Mouse (Mus musculus) induced T-regulatory cell, adult 2 months (primary cell): ENCODE results near the gene Psme1.

ENCODE experiments used
- DNase-seq: peaks from one replicate; pipeline ENCODE4 v3.0.0-alpha.2; 2012; ENCODE audit warnings: low read depth

Gene Psme1

DNA sequence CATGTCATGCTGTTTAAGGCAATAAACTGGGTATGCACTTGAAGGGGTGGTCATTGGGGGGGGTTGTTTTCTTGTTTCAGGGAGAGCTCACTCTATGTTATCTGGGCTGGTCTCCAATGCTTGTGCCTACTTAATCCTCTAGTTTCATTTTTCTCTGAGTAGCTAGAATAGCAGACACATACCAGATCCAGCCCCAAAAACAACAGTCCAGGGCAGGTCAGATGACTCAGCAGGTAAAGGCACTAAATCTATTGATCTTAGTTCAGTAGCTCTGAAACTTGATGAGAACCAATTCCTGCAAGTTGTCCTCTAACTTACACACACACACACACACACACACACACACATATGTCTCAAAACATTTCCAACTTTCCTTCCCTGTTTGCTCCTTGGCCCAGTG is 6.2 kb upstream of the Psme1 start:
- no peak for DNase-seq

DNA sequence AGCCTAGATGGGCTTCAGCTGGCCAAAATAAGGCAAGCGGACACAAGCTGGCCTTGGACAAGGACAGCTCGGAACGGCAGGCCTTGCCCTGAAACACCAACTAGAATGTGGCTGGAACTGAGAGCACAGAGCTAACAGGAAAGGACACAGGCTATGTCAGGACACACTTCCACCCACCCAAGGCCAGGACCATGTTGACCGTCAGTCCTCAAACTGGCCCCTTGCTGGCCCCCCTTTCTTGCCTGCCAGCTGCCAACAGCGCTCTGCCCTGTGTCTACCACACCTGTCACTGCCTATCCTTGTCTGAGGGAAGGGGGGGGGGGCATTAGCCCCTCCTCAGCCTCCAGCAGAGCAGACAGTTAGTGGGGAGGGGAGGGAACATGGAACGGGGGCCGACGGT is 2.6 kb upstream of the Psme1 start, which contains the start of gene Fitm1:
TSS of gene Fitm1 (plus strand) at position 316 of the 400 bp plus-strand sequence.
- DNase-seq, result no peak

DNA sequence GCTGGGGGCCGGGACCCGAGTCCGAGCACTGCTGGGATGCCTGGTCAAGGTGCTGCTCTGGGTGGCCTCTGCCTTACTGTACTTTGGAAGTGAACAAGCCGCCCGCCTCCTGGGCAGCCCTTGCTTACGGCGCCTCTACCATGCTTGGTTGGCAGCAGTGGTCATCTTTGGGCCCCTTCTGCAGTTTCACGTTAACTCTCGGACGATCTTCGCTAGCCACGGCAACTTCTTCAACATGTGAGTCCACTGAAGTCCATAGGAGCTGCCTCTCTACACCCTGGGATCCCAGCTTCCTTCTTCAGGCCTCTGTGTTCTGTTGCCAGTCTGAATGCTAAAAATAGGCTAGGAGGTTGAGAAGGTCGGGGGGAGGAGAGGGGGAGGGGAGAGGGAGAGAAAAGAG is 2.2 kb upstream of the Psme1 start:
- no peak for DNase-seq

DNA sequence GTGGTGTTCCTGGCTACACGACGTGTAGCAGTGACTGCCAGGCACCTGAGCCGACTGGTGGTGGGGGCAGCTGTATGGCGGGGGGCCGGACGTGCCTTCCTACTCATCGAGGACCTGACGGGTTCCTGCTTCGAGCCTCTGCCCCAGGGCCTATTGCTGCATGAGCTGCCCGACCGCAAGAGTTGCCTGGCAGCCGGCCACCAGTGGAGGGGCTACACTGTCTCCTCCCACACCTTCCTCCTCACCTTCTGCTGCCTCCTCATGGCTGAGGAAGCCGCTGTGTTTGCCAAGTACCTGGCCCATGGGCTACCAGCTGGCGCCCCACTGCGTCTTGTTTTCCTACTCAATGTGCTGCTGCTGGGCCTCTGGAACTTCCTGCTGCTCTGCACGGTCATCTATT is 1.5 kb upstream of the Psme1 start:
- DNase-seq, result no peak

DNA sequence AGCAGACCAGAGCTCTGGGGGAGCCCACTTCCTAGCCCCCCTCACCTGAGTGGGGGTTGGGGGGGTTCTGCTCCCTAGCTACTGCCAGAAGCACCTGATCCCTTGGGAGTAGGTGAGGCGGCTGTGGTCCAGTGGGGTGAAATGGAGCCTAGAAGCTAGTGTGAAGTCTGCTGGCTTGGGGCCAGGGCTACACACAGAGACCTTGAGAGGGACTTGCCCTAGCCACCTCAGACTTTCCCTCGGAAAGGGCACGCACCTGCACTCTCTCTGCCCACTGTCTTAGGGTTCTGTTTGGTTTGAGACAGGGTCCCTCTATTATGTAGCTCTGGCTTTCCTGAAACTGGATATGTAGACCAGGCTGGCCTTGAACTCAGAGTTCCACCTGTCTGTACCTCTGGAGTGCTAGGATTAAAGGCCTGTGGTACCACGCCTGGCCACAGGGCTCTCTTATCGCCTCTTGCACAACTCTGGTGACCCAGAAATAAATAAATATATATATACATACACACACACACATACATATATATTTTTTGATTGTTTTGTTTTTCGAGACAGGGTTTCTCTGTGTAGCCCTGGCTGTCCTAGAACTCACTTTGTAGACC is 846 bp downstream of the Psme1 start:
- DNase-seq, result peak; percentile 76

DNA sequence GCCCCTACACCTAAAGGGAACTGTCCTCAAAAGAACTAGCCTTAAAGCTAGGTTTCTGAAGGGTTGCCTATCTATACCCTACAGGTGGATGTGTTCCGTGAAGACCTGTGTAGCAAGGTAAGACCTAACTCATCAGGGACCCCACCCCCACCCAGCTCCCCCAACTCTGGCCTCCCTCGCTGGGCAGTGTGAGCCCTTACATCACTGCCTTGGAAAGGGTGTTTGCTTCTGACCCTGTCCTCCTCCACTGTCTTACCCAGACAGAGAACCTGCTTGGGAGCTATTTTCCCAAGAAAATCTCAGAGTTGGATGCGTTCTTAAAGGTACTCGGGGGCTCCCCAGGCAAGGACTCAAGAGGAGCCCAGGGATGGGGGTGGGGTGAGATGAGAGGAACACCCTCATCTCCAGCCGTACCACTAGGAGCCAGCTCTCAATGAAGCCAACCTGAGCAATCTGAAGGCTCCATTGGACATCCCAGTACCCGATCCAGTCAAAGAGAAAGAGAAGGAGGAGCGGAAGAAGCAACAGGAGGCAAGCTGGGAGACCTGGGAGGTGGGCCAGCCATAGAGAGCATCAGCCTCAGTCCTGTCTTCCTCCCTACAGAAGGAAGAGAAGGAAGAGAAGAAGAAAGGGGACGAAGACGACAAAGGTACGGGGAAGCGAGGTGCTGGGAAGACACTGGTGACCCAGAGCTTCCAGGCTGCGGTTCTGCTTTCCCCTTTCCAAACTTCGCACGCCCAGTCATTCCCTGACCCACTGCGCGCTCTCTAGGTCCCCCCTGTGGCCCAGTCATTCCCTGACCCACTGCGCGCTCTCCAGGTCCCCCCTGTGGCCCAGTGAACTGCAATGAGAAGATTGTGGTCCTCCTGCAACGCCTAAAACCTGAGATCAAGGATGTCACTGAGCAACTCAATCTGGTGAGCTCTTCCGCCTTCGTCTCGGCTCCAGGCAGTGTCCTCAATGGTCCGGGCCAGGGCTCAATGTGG is 1.9 kb downstream of the Psme1 start:
- DNase-seq, result no peak

DNA sequence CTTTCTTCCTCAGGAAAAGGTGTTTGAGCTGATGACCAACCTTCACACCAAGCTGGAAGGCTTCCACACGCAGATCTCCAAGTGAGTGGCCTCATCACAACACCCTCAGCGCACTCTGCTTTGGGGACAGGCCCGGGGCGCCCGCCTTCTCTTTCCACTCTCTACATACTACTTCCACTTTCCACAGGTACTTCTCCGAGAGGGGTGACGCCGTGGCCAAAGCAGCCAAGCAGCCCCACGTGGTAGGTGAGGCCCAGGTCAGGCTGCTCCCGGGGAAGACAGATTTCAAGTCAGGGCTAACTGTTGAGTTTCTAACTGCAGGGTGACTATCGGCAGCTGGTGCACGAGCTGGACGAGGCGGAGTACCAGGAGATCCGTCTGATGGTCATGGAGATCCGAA is 2.8 kb downstream of the Psme1 start:
- no peak for DNase-seq

DNA sequence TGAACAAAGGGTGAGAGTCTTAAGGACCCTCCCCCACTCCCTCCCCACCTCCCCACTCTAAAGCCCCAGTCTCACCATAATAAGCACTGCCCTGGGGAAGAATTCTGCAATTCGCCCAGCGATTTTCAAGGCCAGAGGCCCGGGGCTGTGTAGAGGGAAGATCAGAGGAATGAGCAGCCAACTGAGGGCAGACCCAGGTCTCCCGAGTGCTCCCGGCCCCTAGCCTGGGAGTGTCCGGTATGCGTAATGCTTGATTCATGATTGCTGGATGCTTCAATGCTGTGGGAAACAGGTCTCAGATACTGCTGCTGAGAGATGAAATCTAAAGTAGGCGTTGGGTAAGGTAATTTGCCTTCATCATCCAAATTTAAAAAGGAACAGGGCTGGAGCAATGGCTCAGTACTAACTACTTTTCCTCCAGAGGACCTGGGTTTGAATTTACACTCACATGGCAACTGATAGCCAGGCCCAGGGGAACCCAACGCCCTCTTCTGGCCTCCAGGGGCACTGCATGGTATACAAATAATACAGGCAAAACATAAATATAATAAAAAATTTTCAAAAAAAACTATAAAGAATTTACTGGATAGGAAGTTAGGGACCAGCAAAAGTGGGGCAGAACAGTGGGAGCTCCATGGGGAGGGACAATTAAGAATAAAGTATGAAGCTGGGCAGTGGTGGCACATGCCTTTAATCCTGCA is 4.2 kb downstream of the Psme1 start:
- DNase-seq, result peak; percentile 63

DNA sequence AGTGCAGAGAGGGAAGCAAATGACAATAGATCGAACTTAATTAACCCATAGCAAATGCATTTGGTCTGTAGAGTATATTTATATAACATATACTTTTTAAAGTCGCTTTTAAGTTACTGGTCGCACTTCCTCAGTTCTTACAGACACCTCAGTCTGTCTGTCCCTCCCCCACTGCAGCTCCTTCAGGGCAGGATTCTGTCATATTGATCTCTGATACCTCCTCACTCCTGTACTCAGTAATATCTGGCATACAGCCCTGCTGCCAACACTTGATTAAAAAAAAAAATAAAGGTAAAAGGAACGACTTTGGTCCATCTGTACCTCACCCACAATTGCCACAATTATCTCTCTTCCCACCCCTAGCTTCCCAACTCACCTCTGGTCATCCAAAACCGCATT is 6.4 kb downstream of the Psme1 start:
- DNase-seq, result no peak

DNA sequence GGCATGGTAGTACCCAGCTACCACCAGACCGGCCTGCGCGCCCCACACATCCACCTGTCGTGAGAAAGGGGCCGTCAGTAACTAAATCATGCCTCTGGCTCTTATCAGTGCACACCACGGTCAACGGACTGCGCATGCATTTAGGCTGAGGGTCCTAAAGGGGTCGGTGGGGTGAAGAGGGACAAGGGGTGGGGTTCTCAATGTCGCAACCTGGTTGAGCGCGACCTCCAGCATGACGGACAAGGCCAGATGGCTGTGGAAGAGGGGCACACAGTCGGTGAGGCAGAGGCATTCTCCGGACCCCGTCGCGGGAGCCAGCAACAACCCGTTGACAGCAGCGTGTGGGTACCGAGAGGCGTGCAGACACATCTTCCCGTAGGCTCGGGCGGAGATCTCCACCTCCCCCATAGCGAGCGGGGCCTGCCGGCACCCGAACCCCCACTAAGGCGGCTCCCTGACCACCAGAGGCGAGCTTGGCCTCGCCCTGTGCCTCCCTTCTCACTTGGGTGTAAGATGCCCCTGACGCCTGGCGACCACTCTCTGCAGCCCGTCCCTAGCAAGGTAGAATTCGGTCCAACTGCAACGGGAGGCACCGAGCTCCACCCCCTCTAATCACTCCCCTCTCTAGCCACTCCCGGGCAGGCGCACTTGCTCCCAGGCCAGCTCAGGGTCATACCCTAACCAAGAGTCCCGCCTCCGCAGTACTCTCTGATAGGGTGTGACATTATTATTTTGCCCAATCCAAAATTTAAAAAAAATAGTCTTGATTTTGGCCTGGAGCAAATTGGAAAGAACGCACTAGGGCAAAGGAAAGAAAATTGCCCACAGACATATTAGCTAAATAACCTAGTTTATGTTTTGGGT is 7.0 kb downstream of the Psme1 start, which contains the start of gene Emc9:
TSS of gene Emc9 (minus strand) at position 601 of the 864 bp plus-strand sequence.
- peak; percentile 89 for DNase-seq

DNA sequence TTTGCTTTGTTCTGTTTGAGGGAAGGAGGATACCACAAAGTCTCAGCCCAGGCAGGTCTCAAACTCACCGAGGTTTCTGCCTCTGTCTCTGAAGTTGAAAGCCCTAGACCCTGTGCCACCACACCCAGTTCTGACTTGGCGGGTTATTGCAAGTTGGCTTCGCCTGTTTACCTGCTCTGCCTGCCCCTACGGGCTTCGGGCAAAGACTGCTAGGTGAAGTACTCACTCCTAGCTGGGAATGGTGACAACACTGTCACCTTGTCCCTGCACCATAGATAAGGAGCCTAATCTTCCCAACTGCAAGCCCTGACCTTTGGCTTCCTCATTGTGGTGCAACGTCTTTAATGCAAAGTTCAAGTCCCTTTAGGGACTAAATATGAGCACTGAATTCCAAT is 7.6 kb downstream of the Psme1 start:
- no peak for DNase-seq

DNA sequence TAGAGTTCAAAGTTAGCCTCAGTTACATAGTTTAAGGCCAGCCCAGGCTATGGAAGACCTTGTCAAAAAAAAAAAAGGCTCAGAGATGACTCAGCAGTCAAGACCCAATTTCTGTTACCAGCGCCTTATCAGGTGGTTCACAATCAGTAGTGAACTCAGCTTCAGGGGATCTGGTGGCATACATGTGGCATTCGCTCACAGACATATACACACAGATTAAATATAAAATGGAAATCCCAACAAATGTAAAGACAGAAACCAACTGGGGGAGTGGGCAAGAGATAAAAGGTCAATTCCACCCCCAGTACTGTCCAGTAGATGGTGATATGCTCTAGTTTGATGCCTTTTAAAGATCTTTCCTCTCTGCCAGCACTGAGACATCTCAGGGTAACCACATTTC is 8.2 kb downstream of the Psme1 start:
- peak; percentile 75 for DNase-seq

DNA sequence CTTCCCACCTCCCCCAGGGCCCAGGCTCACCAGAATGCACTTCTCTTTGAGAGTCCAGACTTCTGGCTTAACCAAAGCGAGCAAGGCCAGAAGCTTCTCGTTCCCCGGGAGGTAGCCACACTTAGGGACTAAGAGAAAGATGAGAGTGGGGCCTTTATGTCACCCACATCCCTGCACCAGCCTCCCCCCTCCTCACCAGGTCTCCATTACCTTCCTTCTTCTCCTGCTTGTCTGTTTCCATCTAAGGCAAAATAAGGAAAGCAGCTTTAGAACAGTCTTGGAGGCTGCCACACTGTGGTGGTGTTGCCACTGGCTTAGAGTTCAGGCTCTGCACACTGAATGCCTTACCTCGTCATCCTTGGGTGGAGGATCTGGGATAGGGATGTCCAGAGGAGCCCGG is 11.3 kb downstream of the Psme1 start:
- DNase-seq, result no peak

DNA sequence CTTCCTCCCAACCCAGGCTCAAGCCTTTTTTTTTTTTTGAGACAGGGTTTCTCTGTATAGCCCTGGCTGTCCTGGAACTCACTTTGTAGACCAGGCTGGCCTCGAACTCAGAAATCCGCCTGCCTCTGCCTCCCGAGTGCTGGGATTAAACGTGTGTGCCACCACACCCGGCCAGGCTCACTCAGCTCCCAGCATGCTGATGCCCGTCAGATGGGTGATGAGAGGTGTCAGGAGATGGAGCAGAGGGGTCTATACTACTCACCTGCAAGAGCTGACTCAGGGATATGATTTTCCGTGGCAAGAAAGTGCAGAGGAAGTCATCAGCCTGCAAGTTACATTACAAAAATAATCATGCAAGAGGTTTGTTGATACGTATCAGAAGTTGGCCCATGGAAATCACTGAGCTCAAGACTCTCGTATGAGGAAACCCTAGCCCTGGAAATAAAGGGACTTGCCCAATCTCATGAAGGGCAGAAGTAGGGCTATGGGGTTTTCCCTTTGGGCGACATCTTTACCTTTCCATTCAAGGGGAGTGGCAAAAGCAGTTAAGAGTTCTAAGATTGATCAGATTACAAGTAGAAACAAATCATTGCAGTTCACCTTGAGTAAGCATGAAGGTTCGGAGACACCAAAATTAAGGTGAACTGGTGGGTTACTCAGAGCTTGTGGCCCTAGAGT is 12.0 kb downstream of the Psme1 start:
- peak; percentile 92 for DNase-seq

DNA sequence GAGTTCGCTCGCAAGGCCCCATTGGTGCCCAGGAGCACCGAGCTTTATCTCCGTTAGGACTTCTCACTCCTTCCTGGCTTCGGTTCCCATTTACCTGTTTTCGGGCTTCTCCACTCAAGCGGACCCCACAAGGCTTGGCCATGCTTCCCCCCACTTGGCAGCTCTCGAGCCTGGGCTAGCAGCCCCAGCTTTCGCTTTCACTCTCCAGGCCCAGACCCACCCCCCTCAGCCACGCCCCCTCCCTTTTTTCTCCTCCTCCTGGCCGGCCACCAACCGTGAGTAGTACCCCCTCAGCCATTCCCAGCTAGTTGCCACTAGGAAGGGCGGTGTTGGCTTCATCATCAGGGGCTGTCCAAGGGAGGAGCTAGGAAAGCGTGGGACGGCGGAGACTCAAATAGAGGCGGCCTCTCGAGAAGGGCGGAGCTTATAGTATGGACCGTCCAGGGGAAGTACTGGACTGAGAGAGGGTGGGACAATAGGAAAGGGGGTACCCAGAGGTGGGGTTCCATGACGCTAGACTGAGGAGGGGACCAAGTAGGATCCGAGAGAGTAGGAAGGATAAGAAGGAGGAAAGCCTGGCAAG is 12.9 kb downstream of the Psme1 start, which contains the start of gene Psme2:
TSS of gene Psme2 (minus strand) at position 366 of the 583 bp plus-strand sequence.
- peak; percentile 97 for DNase-seq

DNA sequence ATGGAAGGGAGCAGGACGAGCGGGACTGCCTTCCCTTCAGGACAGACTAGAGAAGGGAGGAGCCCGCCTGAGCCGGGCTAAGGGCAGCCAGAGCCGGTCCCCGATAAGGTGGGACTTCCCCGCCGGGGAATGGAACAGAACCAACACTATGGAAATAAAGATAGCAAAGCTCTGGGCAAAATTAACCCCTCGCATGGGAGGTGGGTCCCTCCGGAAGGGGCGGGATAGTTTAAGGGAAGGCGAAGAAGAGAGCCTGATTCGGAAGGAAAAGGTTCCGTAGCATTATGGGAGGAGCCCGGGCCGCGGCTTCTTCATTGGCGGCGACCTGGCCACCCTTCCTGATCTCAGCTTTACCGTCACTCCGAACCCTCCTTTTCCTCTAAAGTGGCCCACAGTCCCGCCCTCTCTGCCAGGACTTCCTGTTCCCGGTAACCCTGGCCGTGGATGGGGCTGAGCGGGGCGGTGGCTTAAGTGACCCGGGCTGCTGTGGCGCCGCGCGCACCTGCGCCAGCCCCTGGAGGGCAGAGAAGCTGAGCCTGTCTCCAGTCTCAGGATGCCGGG is 13.5 kb downstream of the Psme1 start, which contains the start of gene Rnf31:
TSS of gene Rnf31 (plus strand) at position 378 of the 561 bp plus-strand sequence.
- peak; percentile 97 for DNase-seq

DNA sequence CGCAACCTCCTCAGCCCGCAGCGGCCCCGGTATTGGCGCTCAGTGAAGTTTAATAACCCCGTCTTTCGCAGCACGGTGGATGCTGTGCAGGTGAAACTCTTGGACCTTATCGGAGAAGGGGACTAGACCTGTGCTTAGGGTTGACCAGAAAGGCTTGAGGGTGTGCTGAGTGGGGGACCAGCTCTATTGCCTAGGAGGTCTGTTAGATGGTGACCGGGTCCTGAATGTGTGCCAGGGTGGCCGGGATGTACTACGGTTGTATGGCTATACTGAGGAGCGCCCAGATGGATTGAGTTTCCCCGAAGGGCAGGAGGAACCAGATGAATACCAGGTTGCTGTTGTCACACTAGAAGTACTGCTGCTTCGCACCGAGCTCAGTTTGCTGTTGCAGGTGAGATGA is 14.3 kb downstream of the Psme1 start:
- DNase-seq, result no peak

DNA sequence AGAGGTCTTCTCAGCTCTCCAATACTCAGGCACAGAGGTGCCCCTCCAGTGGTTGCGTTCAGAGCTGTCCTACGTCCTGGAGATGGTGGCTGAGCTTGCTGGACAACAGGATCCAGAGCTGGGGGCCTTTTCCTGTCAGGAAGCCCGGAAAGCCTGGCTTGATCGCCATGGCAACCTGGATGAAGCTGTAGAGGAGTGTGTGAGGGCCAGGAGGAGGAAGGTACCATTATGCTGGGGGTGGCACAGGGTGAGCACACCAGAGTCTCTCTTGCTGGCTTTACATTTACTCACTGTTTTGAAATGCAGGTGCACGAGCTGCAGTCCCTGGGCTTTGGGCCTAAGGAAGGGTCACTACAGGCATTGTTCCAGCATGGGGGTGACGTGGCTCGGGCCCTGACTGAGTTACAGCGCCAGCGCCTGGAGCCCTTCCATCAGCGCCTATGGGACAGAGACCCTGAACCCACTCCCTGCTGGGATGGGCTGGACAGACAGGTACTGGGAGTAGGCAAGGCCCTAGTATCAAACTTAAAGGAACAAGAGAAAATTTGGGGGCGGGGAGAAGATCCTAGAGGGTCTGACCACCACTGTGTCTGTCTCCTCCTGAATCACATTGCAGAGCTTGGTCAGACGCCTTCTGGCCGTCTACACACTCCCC is 18.2 kb downstream of the Psme1 start:
- no peak for DNase-seq

DNA sequence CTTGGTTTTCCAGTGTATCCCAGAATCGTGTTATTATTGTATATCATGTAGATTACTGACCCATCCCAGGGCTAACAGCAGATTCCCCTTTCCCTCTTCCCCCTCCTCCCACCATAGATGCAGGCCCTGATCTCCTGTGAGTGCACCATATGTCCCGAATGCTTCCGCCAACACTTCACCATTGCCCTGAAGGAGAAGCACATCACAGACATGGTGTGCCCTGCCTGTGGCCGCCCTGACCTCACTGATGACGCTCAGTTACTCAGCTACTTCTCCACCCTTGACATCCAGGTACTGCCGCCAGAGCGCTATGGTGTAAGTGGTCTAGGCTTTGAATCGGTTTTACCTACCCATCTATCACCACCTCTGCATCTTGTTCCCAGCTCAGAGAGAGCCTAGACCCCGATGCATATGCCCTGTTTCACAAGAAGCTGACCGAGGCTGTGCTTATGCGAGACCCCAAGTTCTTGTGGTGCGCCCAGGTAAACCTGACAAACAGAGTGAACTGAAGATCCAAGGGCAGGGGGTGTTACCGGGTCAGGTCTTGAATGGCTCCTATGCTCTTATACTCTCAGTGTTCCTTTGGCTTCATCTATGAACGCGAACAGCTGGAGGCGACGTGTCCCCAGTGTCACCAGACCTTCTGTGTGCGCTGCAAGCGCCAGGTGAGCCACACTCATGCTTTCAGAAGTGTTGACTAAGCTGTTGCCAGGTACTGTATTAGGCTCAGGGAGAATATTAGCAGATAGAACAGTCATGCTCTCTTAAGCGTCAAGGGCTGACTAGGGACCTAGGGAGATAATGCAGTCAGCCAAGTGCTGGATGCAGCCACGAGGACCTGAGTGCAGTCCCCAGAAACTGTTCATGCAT is 20.8 kb downstream of the Psme1 start:
- DNase-seq, result no peak
